Mouse (Mus musculus): ENCODE results near the gene Mob4.

DNA sequence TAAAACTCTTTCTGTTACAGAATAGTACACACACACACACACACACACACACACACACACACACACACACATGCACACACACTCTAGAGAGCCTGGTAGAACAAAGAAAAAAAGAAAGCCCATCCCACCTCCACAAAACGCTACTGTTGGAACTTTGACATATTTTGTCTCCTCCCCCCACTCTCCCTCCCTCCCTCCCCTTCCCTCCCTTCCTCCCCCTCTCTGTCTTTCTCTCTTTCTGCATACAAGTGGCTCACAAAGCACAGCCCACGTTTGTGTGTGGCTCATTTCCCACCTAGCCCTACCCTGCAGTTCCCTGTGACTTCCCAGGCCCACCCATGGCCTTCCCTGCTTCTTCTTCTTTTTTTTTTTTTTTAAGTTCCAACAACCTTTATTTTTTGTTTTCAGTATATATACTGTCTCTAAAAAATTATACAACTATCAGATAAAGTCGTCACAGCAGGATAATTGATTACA lies 43.6 kb downstream of the Mob4 start:
- no peak for TF ChIP-seq POLR2A (IDR thresholded peaks at IDR 0.05; ENCODE audit: borderline replicate concordance, extremely low read depth, insufficient read depth, insufficient read length, poor library complexity, severe bottlenecking)
- no peak for TF ChIP-seq CTCF (IDR thresholded peaks at IDR 0.05; ENCODE audit: borderline replicate concordance, extremely low read depth, insufficient read depth, insufficient read length)
